Mouse (Mus musculus): ENCODE measurements at regions not wholly inside any gene's neighbourhood (a gene's known extent, or its start where the extent isn't known, plus 50 kb on each side); places are given as distances from the start of the nearest gene placed in this dataset.

DNA sequence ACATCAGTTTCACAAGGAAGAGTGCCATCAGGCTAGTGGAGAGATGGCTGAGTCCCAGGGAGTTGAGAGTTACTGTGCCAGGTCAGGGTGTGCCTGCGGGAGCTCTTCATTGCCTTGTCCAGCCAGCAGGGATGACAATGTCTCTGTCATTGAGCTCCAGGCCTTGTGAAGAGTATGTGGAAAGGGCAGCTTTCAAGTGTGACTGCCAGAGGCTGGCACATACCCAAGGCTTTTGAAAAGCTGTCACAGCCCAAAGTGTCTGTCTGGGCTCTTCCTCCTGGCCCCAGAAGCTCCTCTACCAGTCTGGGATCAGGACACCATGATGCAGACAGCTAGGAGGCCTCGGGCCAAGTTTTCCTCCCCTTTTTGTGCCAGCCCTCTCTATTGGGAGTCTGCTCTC, 124.6 kb downstream of the Gm4791 start:
- H3K9me3 ChIP-seq (ENCODE audit: control insufficient read depth, low read length): no peaks in the 10 kb centered on the region
- H3K27me3 ChIP-seq (ENCODE audit: control insufficient read depth, insufficient read depth, low read length): no peaks in the 10 kb centered on the region
- H3K36me3 ChIP-seq (ENCODE audit: control insufficient read depth, insufficient read depth, low read length): no peaks in the 10 kb centered on the region
- 77% methylated on average over 2 of the region's 2 CpGs for WGBS
- H3K4me2 ChIP-seq (ENCODE audit: low read depth, low read length): no peak overlapping the region
- no peak overlapping the region for H3K9ac ChIP-seq (replicated peaks; ENCODE audit: low read depth, low read length)
- no peaks in the 10 kb centered on the region for H3K4me1 ChIP-seq (ENCODE audit: control insufficient read depth, insufficient read depth, low read length)
- H3K4me3 ChIP-seq (ENCODE audit: low read depth, low read length): no peak overlapping the region
- no peak overlapping the region for H3K27ac ChIP-seq (ENCODE audit: low read depth, low read length)
- ATAC-seq (ENCODE audit: low read depth): no peak

DNA sequence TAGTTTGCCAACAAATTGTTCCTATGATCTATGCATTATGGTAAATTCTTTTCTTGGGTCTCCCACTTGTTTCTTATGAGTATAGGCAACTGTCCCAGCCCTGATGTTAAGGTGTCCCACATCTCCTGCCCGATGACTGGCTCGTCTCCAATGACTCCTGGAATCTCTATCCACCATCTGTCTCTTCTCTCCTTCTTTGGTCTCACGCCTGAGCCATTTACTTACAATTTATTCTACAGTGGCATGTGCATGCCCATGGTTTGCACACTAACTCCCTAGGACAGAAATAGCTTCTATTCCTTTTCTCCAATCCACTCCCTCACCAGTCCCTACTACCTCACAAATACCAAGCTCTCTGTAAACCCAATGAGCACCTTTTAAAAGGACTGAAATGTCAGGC, 127.0 kb downstream of the Gm4791 start:
- H3K9me3 ChIP-seq (ENCODE audit: control insufficient read depth, low read length): no peaks in the 10 kb centered on the region
- no peaks in the 10 kb centered on the region for H3K27me3 ChIP-seq (ENCODE audit: control insufficient read depth, insufficient read depth, low read length)
- no peak overlapping the region for H3K4me3 ChIP-seq (ENCODE audit: low read depth, low read length)
- no peak overlapping the region for H3K9ac ChIP-seq (replicated peaks; ENCODE audit: low read depth, low read length)
- 86% methylated on average over 3 of the region's 3 CpGs for WGBS
- no peaks in the 10 kb centered on the region for H3K36me3 ChIP-seq (ENCODE audit: control insufficient read depth, insufficient read depth, low read length)
- H3K4me2 ChIP-seq (ENCODE audit: low read depth, low read length): no peak overlapping the region
- ATAC-seq (ENCODE audit: low read depth): no peak
- no peaks in the 10 kb centered on the region for H3K4me1 ChIP-seq (ENCODE audit: control insufficient read depth, insufficient read depth, low read length)
- no peak overlapping the region for H3K27ac ChIP-seq (ENCODE audit: low read depth, low read length)

DNA sequence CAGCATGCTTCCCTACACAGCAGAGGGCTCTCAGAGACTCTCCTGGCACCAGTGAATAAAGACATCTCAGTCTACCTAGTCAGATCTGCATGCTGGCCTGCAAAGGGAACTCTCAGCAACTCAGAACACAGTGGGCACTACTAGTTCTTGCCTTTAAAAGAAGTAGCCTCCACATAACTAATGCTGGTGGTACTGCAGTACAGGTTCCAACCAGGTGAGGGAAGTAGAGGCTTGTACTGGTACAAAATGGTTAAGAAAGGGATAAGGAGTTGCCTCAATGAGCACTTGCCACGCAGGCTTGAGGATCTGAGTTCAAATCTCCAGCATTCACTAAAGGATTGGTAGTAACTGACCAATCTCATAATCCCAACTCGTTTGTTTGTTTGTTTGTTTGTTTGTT, 127.7 kb downstream of the Gm4791 start:
- no peaks in the 10 kb centered on the region for H3K9me3 ChIP-seq (ENCODE audit: control insufficient read depth, low read length)
- WGBS: 80% methylated on average over 2 of the region's 2 CpGs
- H3K9ac ChIP-seq (replicated peaks; ENCODE audit: low read depth, low read length): no peak overlapping the region
- no peaks in the 10 kb centered on the region for H3K27me3 ChIP-seq (ENCODE audit: control insufficient read depth, insufficient read depth, low read length)
- H3K27ac ChIP-seq (ENCODE audit: low read depth, low read length): no peak overlapping the region
- no peak overlapping the region for H3K4me3 ChIP-seq (ENCODE audit: low read depth, low read length)
- no peaks in the 10 kb centered on the region for H3K4me1 ChIP-seq (ENCODE audit: control insufficient read depth, insufficient read depth, low read length)
- ATAC-seq (ENCODE audit: low read depth): no peak
- no peaks in the 10 kb centered on the region for H3K36me3 ChIP-seq (ENCODE audit: control insufficient read depth, insufficient read depth, low read length)
- no peak overlapping the region for H3K4me2 ChIP-seq (ENCODE audit: low read depth, low read length)

DNA sequence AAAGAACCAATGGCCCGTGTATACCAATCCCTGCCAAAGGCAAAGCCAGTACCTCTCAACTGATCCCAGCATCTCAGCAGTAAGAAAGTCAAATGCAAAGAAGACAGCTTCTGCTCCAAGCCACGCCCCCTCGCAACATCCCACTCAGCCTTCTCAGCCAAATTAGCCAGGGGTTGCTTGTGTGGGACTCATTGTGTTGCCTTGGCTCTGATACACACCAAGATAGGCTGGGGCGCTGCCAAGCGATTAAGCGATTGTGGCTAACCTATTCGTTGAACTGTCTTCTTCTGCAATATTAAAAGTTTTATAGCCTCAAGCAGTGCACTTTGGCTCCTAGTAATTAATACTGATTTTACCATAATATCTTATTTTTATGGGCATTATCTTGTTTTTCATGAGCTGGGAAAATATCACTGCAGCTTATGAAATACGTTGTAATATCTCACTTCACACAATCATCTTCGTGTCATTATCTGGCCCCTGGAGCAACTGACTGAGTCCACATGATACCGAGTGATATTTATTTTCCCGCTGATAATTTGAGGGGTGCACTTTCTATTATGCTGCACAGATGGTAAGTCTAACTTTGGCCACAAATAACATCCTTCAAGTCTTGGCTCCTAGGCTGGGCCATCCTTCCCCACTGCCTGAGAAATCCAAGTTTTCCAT, 129.3 kb downstream of the Gm4791 start:
- 74% methylated on average over 11 of the region's 11 CpGs for WGBS

DNA sequence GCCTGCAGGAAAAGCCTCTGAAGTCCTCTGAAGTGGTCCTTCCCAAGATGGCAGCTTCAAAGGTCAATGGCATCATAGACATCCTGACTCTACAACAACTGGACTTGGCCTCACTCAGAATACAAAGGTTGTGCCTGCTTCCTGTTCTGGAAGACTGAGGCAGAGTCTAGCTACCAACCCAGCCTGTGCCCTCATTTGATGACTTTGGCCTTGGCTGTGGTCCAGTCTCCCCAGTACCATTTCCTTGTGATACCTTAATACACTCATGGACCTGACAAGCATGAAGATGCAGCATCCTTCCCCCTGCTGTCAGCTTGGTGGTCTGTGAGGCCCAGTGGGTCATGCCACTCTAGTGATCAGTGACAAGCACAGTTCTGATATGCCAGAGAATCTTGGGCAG, 130.6 kb downstream of the Gm4791 start:
- no peaks in the 10 kb centered on the region for H3K36me3 ChIP-seq (ENCODE audit: control insufficient read depth, insufficient read depth, low read length)
- no peak for ATAC-seq (ENCODE audit: low read depth)
- no peak overlapping the region for H3K4me3 ChIP-seq (ENCODE audit: low read depth, low read length)
- no peak overlapping the region for H3K9ac ChIP-seq (replicated peaks; ENCODE audit: low read depth, low read length)
- H3K27ac ChIP-seq (ENCODE audit: low read depth, low read length): no peak overlapping the region
- no peak overlapping the region for H3K4me2 ChIP-seq (ENCODE audit: low read depth, low read length)
- no peaks in the 10 kb centered on the region for H3K27me3 ChIP-seq (ENCODE audit: control insufficient read depth, insufficient read depth, low read length)
- H3K9me3 ChIP-seq (ENCODE audit: control insufficient read depth, low read length): no peaks in the 10 kb centered on the region
- no peaks in the 10 kb centered on the region for H3K4me1 ChIP-seq (ENCODE audit: control insufficient read depth, insufficient read depth, low read length)

More for the DNA sequence above, 129.3 kb downstream of the Gm4791 start:
- Histone ChIP-seq H3K4me3 (ENCODE audit: low read depth, low read length) (no peak overlapping the region), H3K27me3 (ENCODE audit: control insufficient read depth, insufficient read depth, low read length) (no peaks in the 10 kb centered on the region), H3K4me2 (ENCODE audit: low read depth, low read length) (no peak overlapping the region), H3K27ac (ENCODE audit: low read depth, low read length) (no peak overlapping the region), H3K4me1 (ENCODE audit: control insufficient read depth, insufficient read depth, low read length) (no peaks in the 10 kb centered on the region), H3K9me3 (ENCODE audit: control insufficient read depth, low read length) (no peaks in the 10 kb centered on the region), H3K9ac (replicated peaks; ENCODE audit: low read depth, low read length) (no peak overlapping the region), H3K36me3 (ENCODE audit: control insufficient read depth, insufficient read depth, low read length) (no peaks in the 10 kb centered on the region)
- ATAC-seq (ENCODE audit: low read depth): no peak

DNA sequence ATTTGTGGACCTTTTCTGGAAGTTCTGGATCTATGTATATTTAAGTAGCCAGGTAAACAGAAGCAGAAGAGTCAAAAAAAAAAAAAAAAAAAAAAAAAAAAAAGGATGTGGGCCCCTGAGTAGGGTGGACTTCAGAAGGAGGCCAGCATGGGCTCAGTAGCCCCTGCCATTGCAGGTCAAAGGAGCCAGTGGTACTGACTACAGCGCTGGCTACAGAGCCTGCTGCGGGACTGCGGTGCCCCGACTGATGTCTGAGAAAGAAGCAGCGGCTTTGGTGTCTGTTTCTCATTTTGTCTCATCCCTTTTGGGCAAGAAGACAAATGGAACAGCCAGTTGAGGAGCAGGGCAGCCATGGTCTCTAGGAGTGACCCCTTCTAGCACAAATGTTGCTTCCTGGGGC, 134.9 kb downstream of the Gm4791 start:
- Histone ChIP-seq H3K4me3 (ENCODE audit: low read depth, low read length) (no peak overlapping the region), H3K4me1 (ENCODE audit: control insufficient read depth, insufficient read depth, low read length) (no peaks in the 10 kb centered on the region), H3K4me2 (ENCODE audit: low read depth, low read length) (no peak overlapping the region), H3K9me3 (ENCODE audit: control insufficient read depth, low read length) (no peaks in the 10 kb centered on the region), H3K36me3 (ENCODE audit: control insufficient read depth, insufficient read depth, low read length) (no peaks in the 10 kb centered on the region), H3K27ac (ENCODE audit: low read depth, low read length) (no peak overlapping the region), H3K9ac (replicated peaks; ENCODE audit: low read depth, low read length) (no peak overlapping the region), H3K27me3 (ENCODE audit: control insufficient read depth, insufficient read depth, low read length) (no peaks in the 10 kb centered on the region)
- ATAC-seq (ENCODE audit: low read depth): no peak
- 91% methylated on average over 5 of the region's 5 CpGs for WGBS

DNA sequence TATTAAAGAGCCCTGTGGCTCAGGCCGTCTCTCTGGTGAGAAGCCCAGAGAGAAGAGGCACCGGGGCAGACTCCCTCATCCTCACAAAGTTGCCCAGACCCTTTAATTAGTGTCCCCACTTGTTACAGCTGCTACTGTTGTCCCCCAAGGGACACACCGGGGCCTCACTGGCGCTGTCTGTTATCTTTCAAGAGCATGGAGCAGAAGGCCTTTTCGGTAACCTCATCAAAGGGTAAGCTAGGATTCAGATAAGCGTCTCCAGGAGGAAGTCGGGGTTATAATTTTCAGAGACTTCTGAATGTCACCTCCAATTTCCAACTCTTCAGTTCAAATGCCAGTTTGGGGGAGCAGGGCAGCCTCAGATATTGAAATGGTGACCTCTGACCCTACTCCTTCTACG, 135.3 kb downstream of the Gm4791 start:
- no peak for ATAC-seq (ENCODE audit: low read depth)
- Histone ChIP-seq H3K27ac (ENCODE audit: low read depth, low read length) (no peak overlapping the region), H3K9me3 (ENCODE audit: control insufficient read depth, low read length) (no peaks in the 10 kb centered on the region), H3K9ac (replicated peaks; ENCODE audit: low read depth, low read length) (no peak overlapping the region), H3K36me3 (ENCODE audit: control insufficient read depth, insufficient read depth, low read length) (no peaks in the 10 kb centered on the region), H3K4me2 (ENCODE audit: low read depth, low read length) (no peak overlapping the region), H3K4me3 (ENCODE audit: low read depth, low read length) (no peak overlapping the region), H3K27me3 (ENCODE audit: control insufficient read depth, insufficient read depth, low read length) (no peaks in the 10 kb centered on the region), H3K4me1 (ENCODE audit: control insufficient read depth, insufficient read depth, low read length) (no peaks in the 10 kb centered on the region)
- WGBS: 84% methylated on average over 8 of the region's 8 CpGs

DNA sequence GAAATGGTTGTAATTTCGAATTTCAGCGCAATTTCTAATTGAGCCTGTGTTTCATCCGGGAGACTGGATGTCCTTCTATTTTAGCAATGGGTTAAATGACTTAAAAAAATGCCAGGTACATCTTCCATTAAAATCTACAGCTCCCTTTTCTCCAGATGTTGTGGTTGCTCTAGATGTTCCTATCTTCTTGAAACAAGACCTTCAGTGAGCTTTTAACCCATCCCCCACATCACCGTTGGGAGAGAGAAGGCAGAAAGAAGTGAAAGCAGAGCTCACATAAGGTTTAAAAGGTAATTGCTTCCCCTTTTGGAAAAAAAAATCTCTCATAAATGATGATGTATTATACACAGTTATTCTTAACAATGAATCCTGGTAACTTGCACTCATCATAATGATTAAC, 135.9 kb downstream of the Gm4791 start:
- Histone ChIP-seq H3K36me3 (ENCODE audit: control insufficient read depth, insufficient read depth, low read length) (no peaks in the 10 kb centered on the region), H3K27me3 (ENCODE audit: control insufficient read depth, insufficient read depth, low read length) (no peaks in the 10 kb centered on the region), H3K9me3 (ENCODE audit: control insufficient read depth, low read length) (no peaks in the 10 kb centered on the region), H3K9ac (replicated peaks; ENCODE audit: low read depth, low read length) (no peak overlapping the region), H3K4me1 (ENCODE audit: control insufficient read depth, insufficient read depth, low read length) (no peaks in the 10 kb centered on the region), H3K27ac (ENCODE audit: low read depth, low read length) (no peak overlapping the region), H3K4me3 (ENCODE audit: low read depth, low read length) (no peak overlapping the region), H3K4me2 (ENCODE audit: low read depth, low read length) (no peak overlapping the region)
- no peak for ATAC-seq (ENCODE audit: low read depth)
- 86% methylated on average over 4 of the region's 4 CpGs for WGBS

DNA sequence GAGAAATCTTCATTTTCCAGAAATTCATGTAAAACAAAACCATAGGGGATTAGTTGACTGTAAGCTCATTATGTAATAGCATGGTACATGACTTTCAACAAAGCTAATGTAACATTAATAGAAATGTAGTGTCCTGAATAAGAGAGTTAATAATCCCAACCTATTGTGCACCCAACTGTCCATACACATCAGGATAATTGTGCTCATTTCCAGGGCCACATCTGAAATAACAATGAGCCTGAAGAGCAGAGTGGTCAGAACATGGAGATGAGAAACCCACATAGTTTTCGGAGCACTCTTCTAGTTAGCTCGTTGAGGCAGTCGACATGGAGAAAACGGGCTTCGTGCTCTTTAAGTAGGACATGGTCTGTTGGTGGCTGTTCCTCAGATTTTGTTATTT, 138.1 kb downstream of the Gm4791 start:
- H3K4me1 ChIP-seq (ENCODE audit: control insufficient read depth, insufficient read depth, low read length): no peaks in the 10 kb centered on the region
- H3K27ac ChIP-seq (ENCODE audit: low read depth, low read length): no peak overlapping the region
- 94% methylated on average over 5 of the region's 5 CpGs for WGBS
- no peaks in the 10 kb centered on the region for H3K9me3 ChIP-seq (ENCODE audit: control insufficient read depth, low read length)
- no peak overlapping the region for H3K4me2 ChIP-seq (ENCODE audit: low read depth, low read length)
- H3K4me3 ChIP-seq (ENCODE audit: low read depth, low read length): no peak overlapping the region
- no peaks in the 10 kb centered on the region for H3K27me3 ChIP-seq (ENCODE audit: control insufficient read depth, insufficient read depth, low read length)
- no peaks in the 10 kb centered on the region for H3K36me3 ChIP-seq (ENCODE audit: control insufficient read depth, insufficient read depth, low read length)
- no peak overlapping the region for H3K9ac ChIP-seq (replicated peaks; ENCODE audit: low read depth, low read length)
- ATAC-seq (ENCODE audit: low read depth): no peak

All from neural tube, embryonic 14.5 days (tissue).